Mouse (Mus musculus) lung, postnatal 0 days (tissue): ENCODE data around the gene Jade1.

Experiments used
- CTCF ChIP-seq: IDR thresholded peaks from 2 replicates; pipeline ENCODE4 v1.5.1; 2016; ENCODE audit warnings: antibody characterized with exemption, mild to moderate bottlenecking
- EP300 ChIP-seq: IDR thresholded peaks from 2 replicates; pipeline ENCODE4 v1.6.1; 2016; ENCODE audit warnings: antibody characterized with exemption, mild to moderate bottlenecking, control low read depth

DNA sequence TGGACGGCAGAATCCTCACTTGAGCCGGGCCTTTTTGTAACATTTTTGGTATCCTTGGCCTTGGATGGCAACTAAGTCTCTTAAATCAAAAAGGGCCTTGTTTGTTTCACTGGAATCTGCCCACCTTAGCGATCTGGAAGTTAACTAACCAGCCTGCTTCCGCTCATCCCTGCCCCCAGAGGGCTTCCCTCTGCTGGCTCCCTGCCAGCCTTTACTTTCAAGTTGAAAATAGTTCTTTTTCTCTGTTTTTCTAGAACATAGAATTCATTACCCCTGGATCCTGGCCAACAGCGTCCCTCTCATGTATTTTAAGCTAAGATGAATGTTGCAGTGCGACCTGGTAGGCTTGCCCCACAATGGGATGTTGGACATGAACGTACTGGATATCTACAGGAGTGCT lies 11.1 kb upstream of the Jade1 start:
- no peak for TF ChIP-seq EP300
- TF ChIP-seq CTCF = no peak
